Mouse (Mus musculus): ENCODE measurements around the gene Zcchc8. TPM values are rescaled to one million over a fixed set of nuclear protein-coding genes. Genes with fewer than 3 reads are reported as not detected.

The Zcchc8 gene
- polyA plus RNA-seq, 1 experiment from 2014 or later: 92.1 TPM

DNA sequence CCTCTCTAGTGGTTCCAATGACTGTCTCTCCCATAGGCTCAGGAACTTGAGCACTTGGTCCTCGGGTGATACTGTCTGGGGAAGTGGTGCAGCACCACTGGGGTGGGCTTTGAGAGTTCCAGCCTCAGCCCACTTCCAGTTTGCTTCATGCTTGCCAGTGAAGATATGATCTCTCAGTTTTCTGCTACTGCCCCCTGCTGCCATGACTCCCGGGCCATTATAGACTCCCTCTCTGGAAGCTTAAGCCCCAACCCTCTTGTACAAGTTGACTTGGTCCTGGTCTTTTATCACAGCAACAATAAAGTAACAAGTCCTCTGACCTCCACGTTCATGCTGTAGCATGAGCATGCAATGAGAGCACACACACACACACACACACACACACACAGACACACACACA lies 41.8 kb downstream of the Zcchc8 start:
- H3K36me3 ChIP-seq (ENCODE audit: control insufficient read depth, insufficient read depth, low read length): no peaks in the 10 kb centered on the region
- no peaks in the 10 kb centered on the region for H3K9me3 ChIP-seq (ENCODE audit: control insufficient read depth, low read length)
- no peak overlapping the region for H3K4me3 ChIP-seq (ENCODE audit: low read depth, low read length)
- H3K27ac ChIP-seq (ENCODE audit: low read depth, low read length): no peak overlapping the region
- H3K9ac ChIP-seq (ENCODE audit: low read depth, low read length): no peak overlapping the region
- no peak overlapping the region for H3K4me2 ChIP-seq
- WGBS: 63% methylated on average over 3 of the region's 3 CpGs
- H3K27me3 ChIP-seq (replicated peaks; ENCODE audit: control insufficient read depth, insufficient read depth, low read length): no peaks in the 10 kb centered on the region
- DNase-seq (ENCODE audit: low spot score) (no peak), ATAC-seq (replicated peaks; ENCODE audit: low FRiP score) (no peak)
- peaks cover 18% of the 10 kb centered on the region for H3K4me1 ChIP-seq (replicated peaks; ENCODE audit: control insufficient read depth, insufficient read depth, low read length)

GRCm38 (mm10) chr5:123675717-123676116 lies 45.2 kb downstream of the Zcchc8 start:
- 76% methylated on average over 9 of the region's 9 CpGs for WGBS
- Histone ChIP-seq H3K4me3 (ENCODE audit: low read depth, low read length) (no peak overlapping the region), H3K27ac (ENCODE audit: low read depth, low read length) (0 out of 2 replicates have a peak overlapping the region, but pooled peaks have one; percentile 34), H3K9ac (ENCODE audit: low read depth, low read length) (no peak overlapping the region), H3K27me3 (replicated peaks; ENCODE audit: control insufficient read depth, insufficient read depth, low read length) (no peaks in the 10 kb centered on the region), H3K36me3 (ENCODE audit: control insufficient read depth, insufficient read depth, low read length) (no peaks in the 10 kb centered on the region), H3K4me1 (replicated peaks; ENCODE audit: control insufficient read depth, insufficient read depth, low read length) (peaks cover 14% of the 10 kb centered on the region), H3K4me2 (no peak overlapping the region), H3K9me3 (ENCODE audit: control insufficient read depth, low read length) (no peaks in the 10 kb centered on the region)
- DNase-seq (ENCODE audit: low spot score) (no peak), ATAC-seq (replicated peaks; ENCODE audit: low FRiP score) (no peak)

GRCm38 (mm10) chr5:123675221-123675620 lies 45.7 kb downstream of the Zcchc8 start:
- no peak for DNase-seq (ENCODE audit: low spot score)
- Histone ChIP-seq H3K36me3 (ENCODE audit: control insufficient read depth, insufficient read depth, low read length) (no peaks in the 10 kb centered on the region), H3K27me3 (replicated peaks; ENCODE audit: control insufficient read depth, insufficient read depth, low read length) (no peaks in the 10 kb centered on the region), H3K4me3 (ENCODE audit: low read depth, low read length) (no peak overlapping the region), H3K4me1 (replicated peaks; ENCODE audit: control insufficient read depth, insufficient read depth, low read length) (peaks cover 14% of the 10 kb centered on the region), H3K9ac (ENCODE audit: low read depth, low read length) (no peak overlapping the region), H3K9me3 (ENCODE audit: control insufficient read depth, low read length) (no peaks in the 10 kb centered on the region), H3K4me2 (no peak overlapping the region), H3K27ac (ENCODE audit: low read depth, low read length) (no peak overlapping the region)
- ATAC-seq (replicated peaks; ENCODE audit: low FRiP score): no peak
- 23% methylated on average over 3 of the region's 3 CpGs for WGBS

- no peak overlapping the region for H3K9ac ChIP-seq (ENCODE audit: low read depth, low read length)
- H3K36me3 ChIP-seq (ENCODE audit: control insufficient read depth, insufficient read depth, low read length): no peaks in the 10 kb centered on the region
- DNase-seq (ENCODE audit: low spot score): no peak
- H3K4me3 ChIP-seq (ENCODE audit: low read depth, low read length): no peak overlapping the region
- no peaks in the 10 kb centered on the region for H3K9me3 ChIP-seq (ENCODE audit: control insufficient read depth, low read length)
- no peaks in the 10 kb centered on the region for H3K27me3 ChIP-seq (replicated peaks; ENCODE audit: control insufficient read depth, insufficient read depth, low read length)
- ATAC-seq (replicated peaks; ENCODE audit: low FRiP score): no peak
- H3K4me2 ChIP-seq: peak overlapping the region; percentile 41; the same call in 1 of the 2 replicates
- H3K4me1 ChIP-seq (replicated peaks; ENCODE audit: control insufficient read depth, insufficient read depth, low read length): peaks cover 20% of the 10 kb centered on the region
- WGBS: 72% methylated on average over 3 of the region's 3 CpGs
- H3K27ac ChIP-seq (ENCODE audit: low read depth, low read length): no peak overlapping the region
Observed at GRCm38 (mm10) chr5:123671473-123671820, 49.5 kb downstream of the Zcchc8 start.

GRCm38 (mm10) chr5:123670800-123671472 lies 50.0 kb downstream of the Zcchc8 start:
- ATAC-seq (replicated peaks; ENCODE audit: low FRiP score): no peak
- Histone ChIP-seq H3K9me3 (ENCODE audit: control insufficient read depth, low read length) (no peaks in the 10 kb centered on the region), H3K9ac (ENCODE audit: low read depth, low read length) (no peak overlapping the region; the same call in 1 of the 2 replicates), H3K36me3 (ENCODE audit: control insufficient read depth, insufficient read depth, low read length) (no peaks in the 10 kb centered on the region), H3K27ac (ENCODE audit: low read depth, low read length) (peak overlapping the region; percentile 42; the same call in 1 of the 2 replicates), H3K4me1 (replicated peaks; ENCODE audit: control insufficient read depth, insufficient read depth, low read length) (peaks cover 20% of the 10 kb centered on the region), H3K27me3 (replicated peaks; ENCODE audit: control insufficient read depth, insufficient read depth, low read length) (no peaks in the 10 kb centered on the region), H3K4me2 (peak overlapping the region; percentile 41), H3K4me3 (ENCODE audit: low read depth, low read length) (no peak overlapping the region)
- no peak for DNase-seq (ENCODE audit: low spot score)
- 51% methylated on average over 14 of the region's 14 CpGs for WGBS

GRCm38 (mm10) chr5:123669991-123670799 lies 50.7 kb downstream of the Zcchc8 start:
- Histone ChIP-seq H3K36me3 (ENCODE audit: control insufficient read depth, insufficient read depth, low read length) (no peaks in the 10 kb centered on the region), H3K27me3 (replicated peaks; ENCODE audit: control insufficient read depth, insufficient read depth, low read length) (no peaks in the 10 kb centered on the region), H3K4me3 (ENCODE audit: low read depth, low read length) (no peak overlapping the region), H3K4me1 (replicated peaks; ENCODE audit: control insufficient read depth, insufficient read depth, low read length) (peaks cover 17% of the 10 kb centered on the region), H3K4me2 (peak overlapping the region; percentile 41), H3K27ac (ENCODE audit: low read depth, low read length) (no peak overlapping the region; the same call in 1 of the 2 replicates), H3K9me3 (ENCODE audit: control insufficient read depth, low read length) (no peaks in the 10 kb centered on the region), H3K9ac (ENCODE audit: low read depth, low read length) (no peak overlapping the region)
- ATAC-seq (replicated peaks; ENCODE audit: low FRiP score) (no peak), DNase-seq (ENCODE audit: low spot score) (no peak)
- 65% methylated on average over 9 of the region's 9 CpGs for WGBS

DNA sequence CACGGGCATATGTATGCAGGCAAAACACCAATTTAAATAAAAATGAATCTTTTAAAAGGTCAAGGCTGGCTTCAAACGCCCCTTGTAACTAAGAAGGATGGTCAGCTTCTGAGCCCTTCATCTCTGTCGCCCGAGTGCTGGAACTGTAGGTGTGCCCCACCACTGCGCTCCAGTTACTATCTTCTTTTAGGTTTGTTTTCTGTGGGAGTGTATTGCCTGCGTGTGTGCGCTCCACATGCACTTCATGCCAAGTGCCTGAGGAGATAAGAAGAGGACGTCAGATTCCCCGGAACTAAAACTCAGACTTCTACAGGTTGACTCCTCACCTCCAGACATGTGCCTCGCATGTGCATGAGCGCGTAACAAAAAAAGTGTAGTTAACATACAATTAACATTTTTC lies 53.0 kb downstream of the Zcchc8 start:
- Histone ChIP-seq H3K4me1 (replicated peaks; ENCODE audit: control insufficient read depth, insufficient read depth, low read length) (peaks cover 16% of the 10 kb centered on the region), H3K27ac (ENCODE audit: low read depth, low read length) (no peak overlapping the region), H3K9ac (ENCODE audit: low read depth, low read length) (no peak overlapping the region), H3K4me3 (ENCODE audit: low read depth, low read length) (no peak overlapping the region), H3K36me3 (ENCODE audit: control insufficient read depth, insufficient read depth, low read length) (no peaks in the 10 kb centered on the region), H3K9me3 (ENCODE audit: control insufficient read depth, low read length) (no peaks in the 10 kb centered on the region), H3K4me2 (no peak overlapping the region), H3K27me3 (replicated peaks; ENCODE audit: control insufficient read depth, insufficient read depth, low read length) (no peaks in the 10 kb centered on the region)
- DNase-seq (ENCODE audit: low spot score) (no peak), ATAC-seq (replicated peaks; ENCODE audit: low FRiP score) (0 out of 2 replicates have a peak, but pooled peaks have one; percentile 47)
- 70% methylated on average over 12 of the region's 12 CpGs for WGBS

- Histone ChIP-seq H3K4me2 (no peak overlapping the region), H3K27me3 (replicated peaks; ENCODE audit: control insufficient read depth, insufficient read depth, low read length) (no peaks in the 10 kb centered on the region), H3K9ac (ENCODE audit: low read depth, low read length) (no peak overlapping the region), H3K36me3 (ENCODE audit: control insufficient read depth, insufficient read depth, low read length) (no peaks in the 10 kb centered on the region), H3K4me1 (replicated peaks; ENCODE audit: control insufficient read depth, insufficient read depth, low read length) (peaks cover 17% of the 10 kb centered on the region), H3K9me3 (ENCODE audit: control insufficient read depth, low read length) (no peaks in the 10 kb centered on the region), H3K27ac (ENCODE audit: low read depth, low read length) (no peak overlapping the region), H3K4me3 (ENCODE audit: low read depth, low read length) (no peak overlapping the region)
- 79% methylated on average over 7 of the region's 7 CpGs for WGBS
- no peak for ATAC-seq (replicated peaks; ENCODE audit: low FRiP score)
- no peak for DNase-seq (ENCODE audit: low spot score)
Observed at GRCm38 (mm10) chr5:123665956-123666355, 54.9 kb downstream of the Zcchc8 start.
